Mouse (Mus musculus) lung, postnatal 36 days (tissue): ENCODE measurements around the gene Mvb12b.

ENCODE experiments used
- DNase-seq: peaks from one replicate; pipeline ENCODE4 v3.0.0; 2022; ENCODE audit warnings: mixed read lengths

Mvb12b gene

DNA sequence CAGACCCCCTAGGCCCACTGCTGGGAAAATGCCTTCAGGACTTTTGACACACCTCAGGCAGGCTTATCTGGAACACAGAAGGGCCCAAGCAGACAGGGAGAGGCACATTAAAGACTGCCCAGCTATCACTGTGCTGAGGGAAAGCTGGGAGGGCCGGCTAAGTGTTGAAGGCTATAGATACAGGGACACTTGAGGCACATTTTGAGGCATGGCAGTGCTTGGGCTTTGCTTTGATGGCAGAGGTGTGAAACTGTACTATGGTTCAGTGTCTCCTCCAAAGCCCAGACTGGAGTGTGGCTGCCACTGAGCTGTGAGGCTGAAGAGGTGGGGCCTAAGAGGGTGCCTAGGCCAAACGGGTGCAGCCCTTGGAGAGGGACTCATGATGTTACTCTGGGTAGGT, 44.1 kb downstream of the Mvb12b start:
- DNase-seq, result no peak

DNA sequence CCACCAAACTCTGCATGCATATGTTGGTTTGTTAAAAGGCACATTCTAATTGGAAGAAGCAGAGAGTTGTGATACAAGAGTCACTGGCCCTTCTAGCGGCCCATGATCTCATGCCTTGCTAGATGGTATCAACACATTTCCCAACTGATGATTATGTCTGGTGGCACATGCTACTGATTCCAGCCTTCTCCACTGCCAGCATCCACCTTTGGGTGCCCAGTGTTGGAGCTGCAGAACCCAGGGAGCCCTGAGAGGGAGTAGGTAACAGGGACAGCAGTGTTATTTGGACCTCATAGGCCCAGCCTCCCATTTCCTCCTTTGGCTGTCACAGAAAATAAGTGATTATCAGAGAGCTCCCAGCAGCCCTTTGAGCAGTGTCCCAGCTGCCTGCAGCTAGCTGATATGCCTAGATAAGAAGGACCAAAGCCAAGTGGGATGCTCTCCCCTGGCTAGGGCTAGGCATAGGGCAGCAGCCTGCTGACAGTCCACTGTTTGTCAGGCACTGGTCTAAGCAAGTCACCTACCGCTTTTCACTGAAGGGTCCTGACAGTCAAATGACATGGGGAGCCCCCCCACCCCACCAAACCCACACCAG, 44.7 kb downstream of the Mvb12b start:
- DNase-seq, result peak; percentile 54

DNA sequence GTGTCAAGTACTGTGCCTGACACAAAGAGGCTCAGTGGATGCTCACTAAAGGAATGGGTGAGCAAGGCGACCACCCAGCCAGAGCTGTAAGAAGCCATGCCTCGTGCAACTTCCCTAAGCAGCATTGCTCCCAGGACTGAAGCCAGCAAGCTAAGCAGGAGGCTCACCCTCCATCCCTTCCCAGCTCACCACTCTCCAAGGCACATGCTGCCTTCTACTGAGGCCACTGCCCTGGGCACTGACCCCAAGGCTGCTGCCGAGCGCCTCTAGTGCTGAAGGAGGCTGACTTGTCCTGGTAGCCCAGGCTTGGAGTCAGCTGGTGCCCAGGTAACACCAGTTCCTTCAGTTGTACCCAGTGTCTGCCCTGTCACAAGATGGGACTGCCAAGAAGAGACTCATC, 45.8 kb downstream of the Mvb12b start:
- no peak for DNase-seq

DNA sequence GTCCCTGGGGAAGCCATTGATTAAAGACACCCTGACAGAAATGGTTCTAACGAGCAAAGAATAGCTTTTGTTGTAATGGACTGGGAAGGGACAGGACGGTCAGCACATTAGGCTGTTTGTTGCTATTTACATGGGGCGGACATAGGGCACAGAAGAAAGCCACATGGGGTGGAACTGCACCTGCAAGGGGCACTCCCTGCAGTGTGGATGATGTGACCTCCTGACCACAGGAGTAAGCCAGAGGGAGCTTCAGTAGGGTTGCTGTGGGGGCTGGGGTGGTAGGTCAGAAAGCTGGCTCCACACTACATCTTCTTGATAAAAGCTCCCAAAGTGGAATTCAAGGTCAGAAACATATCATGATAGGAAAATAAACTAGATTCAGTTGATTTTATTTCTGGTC, 47.3 kb downstream of the Mvb12b start:
- no peak for DNase-seq

DNA sequence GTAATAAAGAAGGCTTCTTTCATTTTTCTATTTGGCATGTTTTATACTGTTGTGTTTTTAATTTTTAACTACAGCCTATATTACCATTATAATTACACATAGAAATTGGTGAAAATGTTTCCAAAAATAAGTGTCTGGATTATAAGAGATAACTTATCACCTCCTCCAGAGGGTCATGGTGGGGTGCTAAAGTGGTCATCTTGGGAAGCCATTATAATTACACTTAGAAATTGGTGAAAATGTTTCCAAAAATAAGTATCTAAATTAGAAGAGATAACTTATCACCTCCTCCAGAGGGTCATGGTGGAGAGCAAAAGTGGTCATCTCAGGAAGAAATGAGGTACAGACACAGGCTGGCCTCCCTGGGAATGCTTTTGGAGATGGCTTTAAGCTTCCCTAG, 48.5 kb downstream of the Mvb12b start:
- no peak for DNase-seq

DNA sequence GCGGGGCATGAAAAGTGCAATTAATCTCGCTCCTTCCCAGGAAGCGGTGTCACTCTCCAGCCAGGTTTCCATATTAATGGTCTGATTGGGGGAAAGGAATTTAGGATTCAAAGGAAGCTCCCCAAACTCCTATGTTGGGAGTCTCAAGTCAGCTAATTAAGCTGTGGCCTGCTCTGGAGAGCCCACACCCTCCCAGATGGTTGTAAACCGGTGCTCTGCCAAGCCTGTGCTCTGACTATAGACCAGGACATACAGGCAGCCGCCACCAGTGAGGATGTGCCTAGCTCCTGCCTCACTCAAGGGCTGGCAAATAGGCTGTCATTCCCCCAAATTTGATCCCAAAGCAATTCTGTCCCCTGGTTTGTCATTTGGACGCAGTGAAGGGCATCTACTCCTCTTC, 50.4 kb downstream of the Mvb12b start:
- no peak for DNase-seq

DNA sequence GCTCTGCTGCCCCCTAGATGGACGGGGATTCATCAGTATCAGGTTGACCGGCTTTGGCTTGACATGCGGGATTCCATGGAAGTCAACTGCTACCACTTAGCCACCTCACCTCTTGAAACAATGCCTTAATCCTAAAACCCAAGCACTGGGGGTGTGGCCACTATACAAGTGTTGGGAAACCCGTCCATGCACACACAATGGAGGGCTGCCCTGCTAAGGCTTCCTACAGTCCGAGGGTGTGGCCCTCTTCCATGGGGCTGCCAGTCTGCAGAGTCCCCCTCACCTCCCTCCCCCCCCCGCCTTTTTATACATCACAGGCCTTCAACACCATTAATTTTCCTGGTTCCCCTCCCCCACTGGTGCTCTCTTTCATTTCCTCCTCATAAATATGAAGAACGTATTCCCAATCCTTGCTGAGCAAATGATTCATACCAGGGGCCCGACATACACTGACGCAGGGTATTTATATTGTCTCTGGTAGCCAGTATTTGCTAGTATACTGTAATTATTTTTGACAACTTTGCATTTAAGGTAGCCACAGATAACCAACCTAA, 51.0 kb downstream of the Mvb12b start:
- no peak for DNase-seq

DNA sequence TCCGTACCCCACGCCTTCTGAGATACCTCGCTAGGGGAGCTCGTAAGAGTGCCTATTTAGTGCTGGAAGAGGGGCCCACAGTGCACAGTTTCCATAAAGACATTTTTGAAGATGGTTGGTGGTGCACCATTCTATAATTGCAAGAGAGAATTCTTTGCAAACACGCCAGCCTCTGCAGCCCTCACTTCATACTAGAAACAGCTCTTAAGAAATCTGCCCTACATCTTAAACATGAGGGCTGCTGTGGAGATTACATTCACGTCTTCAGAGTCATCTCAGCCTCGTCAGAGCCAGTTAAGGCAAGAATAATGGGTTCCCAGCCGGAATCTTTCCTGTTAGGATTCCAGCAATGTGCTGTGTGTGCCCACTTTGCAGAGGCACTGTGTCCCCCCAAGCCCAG, 52.7 kb downstream of the Mvb12b start:
- DNase-seq, result no peak

DNA sequence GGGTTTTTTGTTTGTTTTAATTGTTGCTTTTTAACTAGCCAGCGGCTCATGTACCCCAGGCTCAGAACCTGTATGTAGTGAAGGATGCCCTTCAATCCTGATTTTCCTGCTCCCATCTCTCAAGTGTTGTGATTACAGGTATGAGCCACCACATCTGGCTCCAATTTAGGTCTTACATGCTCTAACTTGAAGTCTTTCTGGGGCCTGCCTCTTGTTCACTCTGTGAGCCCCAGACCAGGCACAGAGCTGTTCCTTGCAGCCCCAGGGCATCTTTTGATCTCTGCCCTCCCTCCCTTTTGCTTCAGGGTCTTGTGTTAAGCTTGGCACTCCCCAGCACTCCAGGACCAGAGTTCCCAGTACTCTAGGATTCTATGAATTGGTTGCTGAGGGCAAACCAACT, 53.8 kb downstream of the Mvb12b start:
- no peak for DNase-seq

DNA sequence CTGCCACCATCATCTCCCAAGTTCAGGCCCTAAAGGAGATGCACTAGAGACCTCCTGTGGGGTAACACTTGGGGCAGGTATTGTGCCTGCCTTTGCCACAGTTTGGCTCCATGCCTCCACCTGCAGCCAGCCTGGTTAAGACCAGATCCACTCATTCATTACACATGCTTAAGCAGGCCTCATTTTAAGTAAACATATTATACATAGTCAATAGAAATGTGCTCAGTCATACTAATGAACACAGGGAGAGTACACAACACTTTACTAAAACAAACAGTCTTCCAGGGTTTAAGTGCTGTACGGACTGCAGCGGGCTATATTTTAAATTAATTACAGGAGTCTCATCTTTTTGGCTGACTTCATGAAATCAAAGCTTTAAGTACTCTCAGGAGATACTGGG, 57.9 kb downstream of the Mvb12b start:
- DNase-seq, result no peak

DNA sequence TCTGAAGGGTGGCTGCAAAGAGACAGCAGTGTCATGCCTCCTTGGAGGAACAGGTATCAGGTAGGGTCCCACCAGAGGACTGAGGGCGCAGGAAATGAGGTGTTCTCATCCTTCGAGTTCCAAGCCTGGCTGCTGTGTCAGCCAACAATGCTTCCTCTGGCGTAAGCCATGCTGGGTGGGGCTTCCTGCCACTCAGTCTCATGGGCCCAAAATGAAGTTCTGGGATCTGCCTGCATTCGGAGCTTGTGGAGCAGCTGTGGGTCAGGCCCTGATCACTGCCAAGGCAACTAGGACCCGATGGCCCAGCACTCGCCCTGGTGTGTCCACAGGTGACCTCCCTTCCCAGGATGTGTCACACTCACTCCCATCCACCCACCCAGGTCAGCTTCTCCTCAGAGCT, 61.0 kb downstream of the Mvb12b start:
- no peak for DNase-seq

DNA sequence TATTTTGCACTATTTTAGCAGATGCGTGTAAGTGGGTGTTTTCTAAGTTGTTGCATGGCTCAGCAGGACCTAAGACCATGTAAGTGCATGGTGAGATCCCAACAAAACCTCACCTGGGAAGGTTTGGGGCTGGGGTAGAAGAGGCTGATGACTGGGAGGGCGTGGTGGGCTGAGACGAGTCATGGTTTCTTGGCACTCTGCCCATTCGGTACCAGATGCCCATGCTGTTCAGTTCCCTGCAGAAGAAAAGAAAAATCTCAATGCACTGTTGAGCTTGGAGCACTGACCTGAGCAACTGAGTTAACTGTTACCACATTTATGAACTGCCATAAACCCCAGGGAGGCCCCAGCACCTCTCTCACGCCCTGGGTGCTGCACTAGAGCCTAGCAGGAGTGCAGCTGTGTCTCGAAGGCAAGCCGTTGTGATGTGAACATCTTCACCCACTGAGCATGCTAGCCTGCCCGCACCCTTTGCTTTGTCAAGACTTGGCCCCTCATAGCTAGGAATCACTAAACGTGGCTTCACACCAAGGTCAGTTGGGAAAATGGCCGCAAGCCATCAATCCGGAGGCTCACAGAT, 62.7 kb downstream of the Mvb12b start:
- DNase-seq, result no peak

DNA sequence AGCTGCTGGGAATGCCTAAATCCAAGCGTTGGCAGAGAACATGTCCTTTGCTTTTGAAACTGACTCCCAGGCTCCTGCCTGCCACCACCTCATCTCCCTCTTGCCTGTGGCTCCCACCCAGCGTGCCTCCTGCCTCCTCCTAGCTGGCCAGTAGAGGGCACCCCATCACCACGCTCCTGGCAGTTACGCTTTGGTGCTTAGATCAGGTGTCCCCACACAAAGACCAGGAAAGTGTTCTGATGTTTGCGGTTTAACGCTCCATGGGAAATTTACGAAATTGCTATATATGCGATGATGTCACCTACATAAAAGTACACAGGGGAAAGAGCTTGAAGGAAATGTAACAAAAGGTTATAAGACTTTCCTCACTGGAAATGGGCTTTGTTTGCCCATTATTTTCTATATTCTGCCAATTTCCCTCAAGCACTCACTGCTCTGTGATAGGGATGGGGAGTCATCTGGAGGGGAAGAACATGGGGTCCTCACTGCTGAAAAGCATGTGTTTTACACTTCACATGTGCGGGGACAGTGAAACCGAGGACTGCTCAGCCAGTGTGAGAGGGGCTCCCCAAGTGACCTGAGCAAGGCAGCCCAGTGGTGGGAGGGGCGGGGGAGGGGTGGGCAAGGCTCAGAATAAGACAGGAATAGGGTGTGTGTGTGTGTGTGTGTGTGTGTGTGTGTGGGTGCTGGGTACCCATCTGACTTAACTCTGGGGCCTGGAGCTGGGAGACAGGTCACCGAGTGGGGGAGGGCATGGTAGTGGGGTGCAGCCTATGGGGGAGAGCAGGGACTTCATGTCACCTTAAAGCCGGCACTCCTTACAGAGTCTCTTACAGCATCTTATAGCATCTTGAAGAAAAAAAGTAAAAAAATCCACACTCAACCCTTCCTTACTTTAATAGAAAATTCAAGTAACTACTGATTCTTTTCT, 65.8 kb downstream of the Mvb12b start:
- DNase-seq, result peak; percentile 88

DNA sequence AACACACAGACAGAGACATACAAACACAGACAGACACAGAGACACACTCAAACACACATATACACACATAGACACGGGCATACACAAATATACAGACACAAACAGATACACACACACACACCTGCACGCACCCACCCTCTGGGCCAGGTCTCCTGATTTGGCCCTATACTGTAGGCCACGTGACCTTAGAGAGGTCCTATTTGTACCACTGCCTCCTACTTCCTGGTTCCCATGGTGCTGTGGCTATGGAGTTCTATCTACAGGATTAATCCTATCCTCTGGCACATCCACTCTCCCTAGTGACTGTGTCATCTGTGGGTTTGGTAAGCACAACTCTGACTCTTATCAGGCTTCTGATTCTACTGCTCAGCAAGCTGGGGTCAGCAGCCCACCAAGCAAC, 67.3 kb downstream of the Mvb12b start:
- no peak for DNase-seq

DNA sequence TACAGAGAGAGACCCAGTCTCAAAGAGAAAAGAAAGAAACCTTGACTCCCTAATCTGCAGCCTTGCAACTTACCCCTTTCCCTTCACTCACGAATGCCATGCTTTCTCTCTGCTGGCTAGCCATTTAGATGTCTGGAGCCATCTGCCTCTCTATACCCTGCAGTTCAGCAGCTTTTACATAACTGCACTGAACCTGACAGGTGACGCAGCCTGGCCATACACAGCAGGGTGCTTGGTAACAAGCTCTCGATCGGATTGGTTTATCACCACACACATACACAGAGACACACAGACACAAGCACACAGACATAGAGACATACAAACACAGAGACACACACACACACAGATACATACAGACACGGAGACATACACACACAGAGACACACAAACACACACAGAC, 67.7 kb downstream of the Mvb12b start:
- no peak for DNase-seq

DNA sequence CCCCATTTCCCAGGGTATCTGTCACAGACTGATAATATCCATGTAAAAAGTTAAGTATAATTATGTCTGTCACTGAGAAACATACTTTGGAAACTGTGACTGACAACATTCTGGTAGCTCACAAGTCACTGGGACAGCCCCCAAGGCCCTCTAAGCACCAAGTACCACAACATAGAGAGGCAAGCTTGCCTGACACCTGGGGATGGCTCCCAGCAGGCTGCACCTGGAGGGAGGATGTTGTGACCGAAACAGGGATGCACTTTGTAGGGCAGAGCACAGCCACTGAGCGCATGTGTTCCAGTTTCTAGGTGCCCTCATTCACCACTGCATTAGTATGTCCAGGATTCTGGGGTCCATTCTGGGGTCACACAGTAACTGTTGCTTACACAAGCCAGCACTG, 69.4 kb downstream of the Mvb12b start:
- no peak for DNase-seq

DNA sequence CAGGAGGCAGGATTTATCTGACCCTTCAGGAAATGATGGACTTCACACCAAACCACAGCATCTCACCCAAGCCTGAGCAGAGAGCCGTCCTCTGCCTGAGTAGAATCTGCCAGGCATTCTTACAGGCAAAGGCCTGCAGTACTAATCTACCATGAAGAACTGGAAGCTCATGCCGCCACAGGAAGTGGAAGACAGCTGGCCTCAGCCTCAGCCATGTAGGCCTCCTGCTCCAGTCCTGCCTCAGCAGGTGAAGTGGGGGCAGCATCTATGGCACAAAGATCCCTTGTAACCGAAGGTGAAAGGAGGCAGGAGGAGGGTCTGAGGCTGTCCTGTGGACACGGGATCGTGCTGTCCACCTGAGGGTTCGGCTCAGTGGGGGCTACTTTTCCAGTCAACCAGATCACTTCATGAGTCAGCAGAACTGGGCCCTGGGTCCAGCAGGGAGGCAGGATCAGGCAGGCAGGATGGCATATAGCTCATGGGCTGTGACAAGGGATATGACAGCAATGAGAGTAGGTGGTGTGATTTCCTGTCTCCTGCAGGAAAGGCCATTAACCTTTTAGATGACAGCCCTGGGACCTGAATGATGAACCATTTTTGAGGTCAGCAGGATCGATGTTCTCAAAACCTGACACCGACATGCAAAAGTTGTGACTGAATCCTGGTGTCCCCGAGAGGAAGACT, 69.9 kb downstream of the Mvb12b start:
- no peak for DNase-seq

DNA sequence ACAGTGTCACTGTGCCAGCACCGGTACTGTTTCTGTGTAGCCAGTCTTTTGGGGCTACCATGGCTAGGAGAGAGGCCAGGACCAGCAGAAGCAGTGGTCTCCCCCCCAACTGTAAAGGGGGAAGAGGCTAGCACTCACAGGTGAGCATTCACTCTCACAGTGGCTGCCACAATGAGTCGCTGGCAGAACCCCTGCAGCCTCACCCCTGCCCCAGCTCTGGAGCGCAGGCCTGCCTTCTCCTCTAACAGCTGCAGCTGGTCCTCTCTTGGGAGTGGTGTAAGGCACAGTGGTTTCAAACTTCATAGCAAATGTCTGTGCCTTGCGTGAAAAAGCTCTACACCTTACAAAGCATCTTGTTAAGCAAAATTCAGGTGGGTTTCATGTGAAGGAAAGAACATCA, 70.7 kb downstream of the Mvb12b start:
- no peak for DNase-seq

DNA sequence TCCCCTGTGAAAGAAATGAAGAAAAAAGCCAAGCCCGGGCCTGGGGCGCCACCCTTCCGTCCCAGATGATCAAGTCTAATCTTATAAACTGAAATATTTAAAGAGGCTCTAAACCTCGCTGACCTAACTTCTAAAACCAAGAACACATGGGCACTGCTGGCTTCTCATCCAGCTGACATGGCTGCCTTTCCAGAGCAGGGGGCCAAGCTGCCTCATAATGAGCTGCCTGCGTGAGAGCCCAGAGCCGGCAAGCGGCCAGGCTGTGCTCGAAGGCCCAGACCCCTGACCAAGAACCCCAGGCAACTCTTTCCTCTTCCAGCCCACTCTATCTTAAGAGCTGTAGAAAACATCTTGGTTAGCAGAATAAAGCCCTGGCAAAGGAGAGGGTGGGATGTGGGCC, 73.2 kb downstream of the Mvb12b start:
- no peak for DNase-seq

DNA sequence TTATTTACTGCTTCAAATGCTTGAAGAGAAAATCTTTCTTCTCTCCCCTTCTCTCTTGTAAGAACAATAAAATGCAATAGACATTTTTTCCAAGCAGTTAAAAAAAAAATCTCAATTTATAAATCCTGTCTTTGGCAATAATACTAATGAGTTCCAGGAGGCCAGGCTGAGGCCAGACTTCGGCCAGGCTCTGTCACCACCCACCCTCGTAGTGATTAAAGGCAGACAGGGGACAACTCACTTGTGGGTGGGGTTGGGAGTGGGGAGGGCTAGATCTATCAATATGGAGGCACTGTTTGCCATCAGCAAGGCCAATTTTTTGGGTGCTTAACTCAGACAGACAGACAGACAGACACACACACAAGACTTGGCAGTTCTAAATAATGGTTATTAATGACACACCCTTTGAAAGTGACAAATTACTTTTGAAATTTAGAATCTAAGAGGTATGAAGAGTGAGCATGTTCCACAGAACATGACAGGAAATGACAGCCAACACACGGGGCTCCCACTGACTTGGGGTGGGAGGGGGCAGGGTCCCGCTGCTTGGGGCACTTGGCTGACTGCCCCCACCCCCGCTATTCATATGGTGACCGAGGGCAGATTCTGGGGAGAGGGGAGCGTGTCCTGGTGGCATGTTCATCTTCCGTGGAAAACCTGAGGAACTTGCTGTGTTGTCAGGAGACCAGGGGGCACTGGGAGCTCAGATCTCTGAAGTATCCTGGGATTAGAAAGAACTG, 74.1 kb downstream of the Mvb12b start:
- no peak for DNase-seq

DNA sequence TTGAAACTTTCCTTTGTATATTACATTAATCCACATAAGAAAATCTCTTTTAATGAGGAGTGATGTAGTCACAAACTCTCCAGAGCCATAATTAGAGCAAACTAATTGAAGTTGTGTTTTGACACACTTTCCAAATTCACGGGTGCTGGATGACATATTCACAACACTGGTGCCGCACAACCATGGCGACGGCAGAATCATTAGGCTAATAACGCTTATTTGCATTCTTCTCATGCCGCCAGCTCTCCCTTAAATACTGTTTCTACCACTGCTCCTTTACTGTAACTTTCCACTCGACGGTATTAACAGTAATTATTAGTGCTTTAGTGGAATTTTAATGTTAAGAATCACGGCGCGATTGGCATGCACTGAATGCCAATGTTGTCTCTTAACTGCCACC, 74.8 kb downstream of the Mvb12b start:
- no peak for DNase-seq

DNA sequence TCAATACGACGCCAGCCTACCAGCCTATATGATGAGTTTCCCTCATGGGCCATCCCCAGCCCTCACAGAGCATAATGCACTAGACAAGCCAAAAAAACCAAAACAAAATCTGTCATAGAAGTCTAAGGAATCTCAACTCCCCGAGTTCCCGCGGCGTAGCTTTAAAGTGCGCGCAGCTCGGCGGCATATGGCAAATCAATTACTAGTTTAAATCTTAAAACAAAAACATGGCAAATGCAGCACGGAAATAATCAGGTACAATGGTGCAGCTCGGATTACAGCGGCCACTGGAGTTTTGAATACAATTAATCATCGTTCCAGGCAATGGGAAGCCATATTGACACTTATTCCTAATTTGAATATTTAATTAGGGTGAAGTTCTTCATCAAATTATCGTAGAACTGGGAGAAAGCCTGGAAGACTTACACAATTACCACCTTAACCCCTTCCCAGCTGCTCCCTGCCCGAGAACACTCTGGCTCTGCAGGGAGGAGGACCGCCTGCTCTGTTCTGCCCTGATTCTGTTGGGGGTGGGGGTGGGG, 76.3 kb downstream of the Mvb12b start:
- no peak for DNase-seq
